Mouse (Mus musculus) stomach, embryonic 15.5 days (tissue): ENCODE results near the gene Hoxb5. TPM values are rescaled to one million over a fixed set of nuclear protein-coding genes. Genes with fewer than 3 reads are reported as not detected.
A peak's percentile ranks its signal among the peaks of the same experiment; 100 is the strongest.

Experiments
- ATAC-seq: fragments of 200-750 bp; cut with Nextera tagmentation; 2 replicates; pipeline ENCODE4 v1.8.0; 2017; ENCODE audit warnings: low read depth, moderate number of reproducible peaks, moderate TSS enrichment; ENCODE audit not compliant: insufficient read depth, low FRiP score
- H3K27ac ChIP-seq: fragments of 300-500 bp; sonication (generic); 2 replicates; pipeline ENCODE4 v1.5.1; 2015; ENCODE audit warnings: mild to moderate bottlenecking, inconsistent platforms
- H3K27me3 ChIP-seq: fragments of 300-500 bp; sonication (generic); replicated peaks from 2 replicates; pipeline ENCODE4 v1.6.1; 2015; ENCODE audit warnings: inconsistent platforms
- H3K36me3 ChIP-seq: fragments of 300-500 bp; sonication (generic); 2 replicates; pipeline ENCODE4 v1.6.1; 2015; ENCODE audit warnings: inconsistent platforms
- H3K4me1 ChIP-seq: fragments of 300-500 bp; sonication (generic); 2 replicates; pipeline ENCODE4 v1.6.1; 2015; ENCODE audit warnings: inconsistent platforms
- H3K4me2 ChIP-seq: fragments of 300-500 bp; sonication (generic); 2 replicates; pipeline ENCODE4 v1.6.1; 2015; ENCODE audit warnings: mild to moderate bottlenecking, inconsistent platforms
- H3K4me3 ChIP-seq: fragments of 300-500 bp; sonication (generic); replicated peaks from 2 replicates; pipeline ENCODE4 v1.5.1; 2015; ENCODE audit warnings: inconsistent platforms
- H3K9ac ChIP-seq: fragments of 300-500 bp; sonication (generic); 2 replicates; pipeline ENCODE4 v1.6.1; 2015; ENCODE audit warnings: inconsistent platforms
- H3K9me3 ChIP-seq: fragments of 300-500 bp; sonication (generic); 2 replicates; pipeline ENCODE4 v1.6.1; 2016; ENCODE audit warnings: inconsistent platforms
- WGBS: fragments of 180-500 bp; shearing (Covaris S2); methylation state at CpG from one replicate; pipeline ENCODE4 v1.1.7; 2015; 5-methylcytosine and 5-hydroxymethylcytosine counted together
- polyA plus RNA-seq: library from polyadenylated mRNA; unstranded; fragments of >200 nt; fragmentation: Nextera tagmentation; extraction: Ambion mirVana; gene quantifications from 2 replicates; pipeline ENCODE4 v1.2.1, GENCODE M21; 2015

Gene Hoxb5
- polyA plus RNA-seq, 1 experiment from 2014 or later = 17.6 TPM

DNA sequence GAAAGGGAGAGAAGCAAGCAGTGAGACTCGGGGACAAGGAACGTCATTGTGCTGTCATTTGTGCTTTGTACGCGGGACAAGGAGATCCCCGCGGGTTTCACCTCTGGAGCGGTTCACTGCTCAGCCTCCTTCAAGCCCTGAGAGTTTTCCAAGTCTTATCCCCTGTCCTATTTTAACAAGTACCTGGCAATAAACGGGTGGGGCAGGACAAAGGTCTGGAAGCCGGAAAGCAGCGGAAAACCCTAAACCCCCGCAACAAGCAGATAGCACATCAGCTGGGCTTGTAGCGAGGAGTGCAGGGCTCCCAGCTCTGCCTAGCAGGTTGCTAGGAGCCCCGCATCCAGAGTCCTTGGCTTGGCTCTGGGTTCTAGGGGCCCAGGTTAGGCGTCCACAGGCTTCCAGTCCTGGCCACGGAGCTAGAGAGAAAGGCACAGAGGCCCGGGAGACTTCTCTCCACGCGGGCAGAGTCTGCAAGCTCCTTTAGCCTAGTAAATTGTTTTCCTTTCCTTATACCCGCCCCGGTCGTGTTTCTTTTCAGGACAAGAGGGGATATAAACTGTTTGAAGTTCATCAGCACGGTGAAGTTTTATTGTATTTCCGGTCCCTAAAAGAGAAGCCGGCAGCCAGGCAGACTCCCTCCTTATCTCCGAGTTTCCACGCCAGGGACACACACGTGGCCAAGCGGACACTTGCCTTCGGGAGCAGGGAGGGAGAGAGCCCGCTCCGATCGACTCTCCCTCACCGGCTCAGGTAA is 39.3 kb upstream of the Hoxb5 start:
- Histone ChIP-seq H3K36me3 (no peaks in the 10 kb centered on the region), H3K4me3 (no peak overlapping the region), H3K4me1 (0 out of 2 replicates have a peak, but pooled peaks cover 3% of the 10 kb centered on the region), H3K4me2 (no peak overlapping the region), H3K9ac (no peak overlapping the region), H3K27me3 (peaks cover 97% of the 10 kb centered on the region), H3K9me3 (no peaks in the 10 kb centered on the region), H3K27ac (no peak overlapping the region)
- no peak for ATAC-seq
- 1% methylated on average over 33 of the region's 33 CpGs for WGBS

DNA sequence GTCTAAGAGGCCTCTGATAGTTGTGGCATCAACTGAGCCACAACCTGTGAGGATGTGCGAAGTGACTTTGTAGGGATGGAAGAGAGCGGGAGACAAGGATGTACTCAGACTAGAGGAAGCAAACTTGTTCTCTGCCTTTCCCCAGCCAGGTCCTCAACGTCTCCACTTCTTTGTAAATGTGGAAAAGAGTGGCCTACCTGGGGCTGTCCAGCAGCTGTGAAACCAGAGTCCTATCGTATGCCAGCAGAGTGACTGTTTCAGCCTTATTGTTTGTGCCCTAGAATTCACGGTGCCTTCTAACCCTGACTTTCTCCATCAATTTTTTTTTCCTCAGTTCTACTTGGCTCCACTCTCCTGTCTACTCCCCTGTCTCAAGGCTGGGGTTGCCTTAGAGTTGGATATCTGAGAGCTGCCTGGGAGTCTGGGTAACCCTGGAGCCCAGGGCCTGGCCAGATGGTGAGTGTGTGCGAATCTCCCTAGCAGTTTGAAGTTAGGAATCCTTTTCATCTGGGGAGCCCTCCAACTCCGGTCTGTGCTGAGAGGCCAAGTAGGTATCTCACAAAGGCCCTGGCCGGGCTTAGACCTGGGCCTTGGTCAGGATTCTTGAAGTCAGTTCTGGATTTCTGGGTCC is 38.6 kb upstream of the Hoxb5 start:
- no peak overlapping the region for H3K27ac ChIP-seq
- 17% methylated on average over 8 of the region's 8 CpGs for whole genome bisulfite sequencing
- H3K4me3 ChIP-seq = no peak overlapping the region
- no peak overlapping the region for H3K4me2 ChIP-seq
- H3K4me1 ChIP-seq = 0 out of 2 replicates have a peak, but pooled peaks cover 3% of the 10 kb centered on the region
- no peak overlapping the region for H3K9ac ChIP-seq
- H3K36me3 ChIP-seq = no peaks in the 10 kb centered on the region
- H3K27me3 ChIP-seq = peaks cover 97% of the 10 kb centered on the region
- H3K9me3 ChIP-seq = no peaks in the 10 kb centered on the region
- ATAC-seq = no peak

DNA sequence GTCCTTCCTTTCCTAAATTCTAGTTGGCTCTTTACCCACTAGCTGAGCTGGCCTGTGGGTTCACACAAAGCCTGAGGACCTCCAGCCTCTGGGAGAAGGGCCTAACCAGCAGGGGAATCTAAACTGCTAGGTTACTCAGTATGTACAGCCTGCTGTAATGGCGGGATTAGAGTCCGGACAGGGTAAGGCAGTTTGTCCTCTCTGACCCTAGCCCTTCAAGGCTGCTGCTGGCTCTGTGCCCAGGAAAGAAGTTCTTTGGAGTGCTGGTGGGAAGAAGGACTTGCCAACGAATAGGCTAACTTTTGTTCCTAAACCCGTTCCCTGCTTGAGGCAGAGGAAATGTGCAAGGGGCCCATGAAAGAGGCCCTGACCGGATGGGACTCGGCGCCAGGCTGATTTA is 37.2 kb upstream of the Hoxb5 start:
- H3K4me3 ChIP-seq = no peak overlapping the region
- H3K36me3 ChIP-seq = no peaks in the 10 kb centered on the region
- H3K4me1 ChIP-seq = peaks cover 3% of the 10 kb centered on the region; the same call in 1 of the 2 replicates
- H3K27ac ChIP-seq = no peak overlapping the region
- no peak for ATAC-seq
- H3K4me2 ChIP-seq = no peak overlapping the region
- 6% methylated on average over 7 of the region's 7 CpGs for WGBS
- H3K27me3 ChIP-seq = peaks cover 97% of the 10 kb centered on the region
- no peaks in the 10 kb centered on the region for H3K9me3 ChIP-seq
- no peak overlapping the region for H3K9ac ChIP-seq

GRCm38 (mm10) chr11:96267021-96267920 is 35.9 kb upstream of the Hoxb5 start:
- Histone ChIP-seq H3K9me3 (no peaks in the 10 kb centered on the region), H3K9ac (no peak overlapping the region), H3K4me3 (no peak overlapping the region), H3K27me3 (peaks cover 97% of the 10 kb centered on the region), H3K4me2 (no peak overlapping the region), H3K4me1 (peaks cover 16% of the 10 kb centered on the region), H3K27ac (no peak overlapping the region), H3K36me3 (no peaks in the 10 kb centered on the region)
- 18% methylated on average over 7 of the region's 7 CpGs for WGBS
- no peak for ATAC-seq

GRCm38 (mm10) chr11:96268031-96268745 is 34.9 kb upstream of the Hoxb5 start:
- no peaks in the 10 kb centered on the region for H3K36me3 ChIP-seq
- no peak overlapping the region for H3K4me2 ChIP-seq
- no peak overlapping the region for H3K9ac ChIP-seq
- H3K4me1 ChIP-seq = peaks cover 20% of the 10 kb centered on the region
- WGBS = 13% methylated on average over 1 of the region's 1 CpGs
- no peaks in the 10 kb centered on the region for H3K9me3 ChIP-seq
- H3K27ac ChIP-seq = no peak overlapping the region
- H3K4me3 ChIP-seq = no peak overlapping the region
- H3K27me3 ChIP-seq = peaks cover 97% of the 10 kb centered on the region
- no peak for ATAC-seq

- no peak overlapping the region for H3K4me3 ChIP-seq
These were observed 33.3 kb upstream of the Hoxb5 start for GRCm38 (mm10) chr11:96269869-96270268.

GRCm38 (mm10) chr11:96270996-96271540 is 32.1 kb upstream of the Hoxb5 start, which contains the start of gene Hoxb9:
Hoxb9 (plus strand) TSS chr11:96271457.
- WGBS = 1% methylated on average over 40 of the region's 40 CpGs
- Histone ChIP-seq H3K27ac (no peak within 1 kb of the TSS), H3K27me3 (peaks cover 97% of the 10 kb centered on the region), H3K9me3 (no peaks in the 10 kb centered on the region), H3K4me3 (peak within 1 kb of the TSS; percentile 34), H3K4me2 (peak within 1 kb of the TSS; percentile 55), H3K4me1 (peaks cover 20% of the 10 kb centered on the region), H3K9ac (no peak within 1 kb of the TSS), H3K36me3 (no peaks in the 10 kb centered on the region)
- ATAC-seq = no peak

More at GRCm38 (mm10) chr11:96269869-96270268, 33.3 kb upstream of the Hoxb5 start:
- H3K9me3 ChIP-seq = no peaks in the 10 kb centered on the region
- WGBS = 1% methylated on average over 19 of the region's 19 CpGs
- peaks cover 20% of the 10 kb centered on the region for H3K4me1 ChIP-seq
- no peak overlapping the region for H3K4me2 ChIP-seq
- H3K36me3 ChIP-seq = no peaks in the 10 kb centered on the region
- H3K9ac ChIP-seq = no peak overlapping the region
- no peak for ATAC-seq
- H3K27ac ChIP-seq = no peak overlapping the region
- peaks cover 97% of the 10 kb centered on the region for H3K27me3 ChIP-seq

DNA sequence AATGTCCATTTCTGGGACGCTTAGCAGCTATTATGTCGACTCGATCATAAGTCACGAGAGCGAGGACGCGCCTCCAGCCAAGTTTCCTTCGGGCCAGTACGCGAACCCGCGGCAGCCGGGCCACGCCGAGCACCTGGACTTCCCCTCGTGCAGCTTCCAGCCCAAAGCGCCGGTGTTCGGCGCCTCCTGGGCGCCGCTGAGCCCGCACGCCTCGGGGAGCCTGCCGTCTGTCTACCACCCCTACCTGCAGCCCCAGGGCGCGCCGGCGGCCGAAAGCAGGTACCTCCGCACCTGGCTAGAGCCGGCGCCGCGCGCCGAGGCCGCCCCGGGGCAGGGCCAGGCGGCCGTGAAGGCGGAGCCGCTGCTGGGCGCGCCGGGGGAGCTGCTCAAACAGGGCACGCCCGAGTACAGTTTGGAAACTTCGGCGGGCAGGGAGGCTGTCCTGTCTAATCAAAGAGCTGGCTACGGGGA is 31.6 kb upstream of the Hoxb5 start:
- Histone ChIP-seq H3K9me3 (no peaks in the 10 kb centered on the region), H3K4me3 (peak overlapping the region; percentile 34), H3K9ac (no peak overlapping the region), H3K27ac (no peak overlapping the region), H3K27me3 (peaks cover 96% of the 10 kb centered on the region), H3K36me3 (no peaks in the 10 kb centered on the region), H3K4me2 (peak overlapping the region; percentile 55), H3K4me1 (peaks cover 20% of the 10 kb centered on the region)
- peak; percentile 53; the same call in 1 of the 2 replicates for ATAC-seq
- under 1% methylated on average over 52 of the region's 52 CpGs for WGBS

- H3K4me2 ChIP-seq = peak overlapping the region; percentile 55
- H3K4me1 ChIP-seq = peaks cover 20% of the 10 kb centered on the region
- H3K9ac ChIP-seq = no peak overlapping the region
- H3K4me3 ChIP-seq = peak overlapping the region; percentile 34
- no peaks in the 10 kb centered on the region for H3K36me3 ChIP-seq
- no peak overlapping the region for H3K27ac ChIP-seq
- 1% methylated on average over 58 of the region's 58 CpGs for WGBS
- H3K27me3 ChIP-seq = peaks cover 96% of the 10 kb centered on the region
- ATAC-seq = no peak
- no peaks in the 10 kb centered on the region for H3K9me3 ChIP-seq
These were observed 30.9 kb upstream of the Hoxb5 start for GRCm38 (mm10) chr11:96272024-96272921.

- H3K27ac ChIP-seq = no peak overlapping the region
These were observed 28.7 kb upstream of the Hoxb5 start for GRCm38 (mm10) chr11:96274428-96274827.

More at GRCm38 (mm10) chr11:96274428-96274827, 28.7 kb upstream of the Hoxb5 start:
- Histone ChIP-seq H3K4me3 (no peak overlapping the region), H3K36me3 (no peaks in the 10 kb centered on the region), H3K9me3 (no peaks in the 10 kb centered on the region), H3K9ac (no peak overlapping the region), H3K4me1 (peaks cover 26% of the 10 kb centered on the region), H3K27me3 (peaks cover 95% of the 10 kb centered on the region), H3K4me2 (no peak overlapping the region)
- WGBS = 15% methylated on average over 10 of the region's 10 CpGs
- ATAC-seq = no peak
